Mouse (Mus musculus) embryonic facial prominence, embryonic 11.5 days (tissue): ENCODE data around the gene Amph. TPM values are rescaled to one million over a fixed set of nuclear protein-coding genes. Genes with fewer than 3 reads are reported as not detected.

ENCODE experiments used
- ATAC-seq: fragments of 200-750 bp; cut with Nextera tagmentation; replicated peaks from 2 replicates; pipeline ENCODE4 v1.8.0; 2017; ENCODE audit warnings: low read depth; ENCODE audit not compliant: insufficient number of reproducible peaks, low FRiP score, low TSS enrichment
- DNase-seq: peaks from one replicate; pipeline ENCODE4 v3.0.0-alpha.2; 2015; ENCODE audit warnings: low spot score
- H3K27ac ChIP-seq: fragments of 300-500 bp; sonication (generic); replicated peaks from 2 replicates; pipeline ENCODE4 v1.5.1; 2014; ENCODE audit warnings: mild to moderate bottlenecking, low read depth, low read length, control low read depth
- H3K27me3 ChIP-seq: fragments of 300-500 bp; sonication (generic); 2 replicates; pipeline ENCODE4 v1.6.1; 2014; ENCODE audit warnings: mild to moderate bottlenecking, low read length, moderate library complexity, mixed read lengths; ENCODE audit not compliant: control insufficient read depth, insufficient read depth
- H3K36me3 ChIP-seq: fragments of 300-500 bp; sonication (generic); replicated peaks from 2 replicates; pipeline ENCODE4 v1.6.1; 2014; ENCODE audit warnings: low read depth, mild to moderate bottlenecking, low read length, moderate library complexity, mixed read lengths; ENCODE audit not compliant: control insufficient read depth, insufficient read depth
- H3K4me1 ChIP-seq: fragments of 300-500 bp; sonication (generic); 2 replicates; pipeline ENCODE4 v1.6.1; 2014; ENCODE audit warnings: low read length, mixed read lengths; ENCODE audit not compliant: control insufficient read depth, insufficient read depth
- H3K4me2 ChIP-seq: fragments of 300-500 bp; sonication (generic); 2 replicates; pipeline ENCODE4 v1.6.1; 2014; ENCODE audit warnings: low read depth, mild to moderate bottlenecking, control low read depth, low read length, moderate library complexity
- H3K4me3 ChIP-seq: fragments of 300-500 bp; sonication (generic); 2 replicates; pipeline ENCODE4 v1.5.1; 2014; ENCODE audit warnings: low read depth, low read length, control low read depth
- H3K9ac ChIP-seq: fragments of 300-500 bp; sonication (generic); replicated peaks from 2 replicates; pipeline ENCODE4 v1.6.1; 2014; ENCODE audit warnings: mild to moderate bottlenecking, control low read depth, low read length
- H3K9me3 ChIP-seq: fragments of 300-500 bp; sonication (generic); replicated peaks from 2 replicates; pipeline ENCODE4 v1.6.1; 2016; ENCODE audit warnings: mild to moderate bottlenecking, low read length, inconsistent platforms, mixed read lengths; ENCODE audit not compliant: control insufficient read depth
- WGBS: fragments of 180-500 bp; shearing (Covaris S2); extraction: QIAGEN DNeasy Blood & Tissue Kit; methylation state at CpG from one replicate; pipeline ENCODE4 v1.1.7; 2014; 5-methylcytosine and 5-hydroxymethylcytosine counted together
- polyA plus RNA-seq: library from polyadenylated mRNA; unstranded; fragments of >200 nt; fragmentation: Nextera tagmentation; extraction: Ambion mirVana; gene quantifications from 2 replicates; pipeline ENCODE4 v1.2.1, GENCODE M21; 2014

The Amph gene
- polyA plus RNA-seq, 1 experiment from 2014 or later = 3.6 TPM

- DNase-seq (no peak), ATAC-seq (no peak)
- Histone ChIP-seq H3K36me3 (no peaks in the 10 kb centered on the region), H3K4me1 (no peaks in the 10 kb centered on the region), H3K4me2 (no peak overlapping the region), H3K27ac (no peak overlapping the region), H3K9me3 (no peaks in the 10 kb centered on the region), H3K4me3 (no peak overlapping the region), H3K9ac (no peak overlapping the region), H3K27me3 (no peaks in the 10 kb centered on the region)
- 86% methylated on average over 12 of the region's 12 CpGs for WGBS
Measured at GRCm38 (mm10) chr13:19150438-19151301, 202.7 kb downstream of the Amph start.

- DNase-seq (no peak), ATAC-seq (no peak)
- no peak overlapping the region for H3K4me3 ChIP-seq
- 92% methylated on average over 3 of the region's 3 CpGs for WGBS
- no peaks in the 10 kb centered on the region for H3K4me1 ChIP-seq
- H3K27ac ChIP-seq = no peak overlapping the region
- no peaks in the 10 kb centered on the region for H3K36me3 ChIP-seq
- no peaks in the 10 kb centered on the region for H3K9me3 ChIP-seq
- H3K27me3 ChIP-seq = no peaks in the 10 kb centered on the region
- no peak overlapping the region for H3K4me2 ChIP-seq
- no peak overlapping the region for H3K9ac ChIP-seq
Measured at GRCm38 (mm10) chr13:19152126-19152525, 204.1 kb downstream of the Amph start.

- Histone ChIP-seq H3K4me2 (no peak overlapping the region), H3K27ac (no peak overlapping the region), H3K4me1 (no peaks in the 10 kb centered on the region), H3K9me3 (no peaks in the 10 kb centered on the region), H3K9ac (no peak overlapping the region), H3K4me3 (no peak overlapping the region), H3K27me3 (no peaks in the 10 kb centered on the region), H3K36me3 (no peaks in the 10 kb centered on the region)
- ATAC-seq (no peak), DNase-seq (peak; percentile 61)
- 32% methylated on average over 4 of the region's 4 CpGs for WGBS
Measured at GRCm38 (mm10) chr13:19158484-19158883, 210.5 kb downstream of the Amph start.

GRCm38 (mm10) chr13:19160616-19161015 is 212.6 kb downstream of the Amph start:
- Histone ChIP-seq H3K9me3 (no peaks in the 10 kb centered on the region), H3K4me3 (no peak overlapping the region), H3K4me2 (no peak overlapping the region), H3K9ac (no peak overlapping the region), H3K36me3 (no peaks in the 10 kb centered on the region), H3K27me3 (no peaks in the 10 kb centered on the region), H3K27ac (no peak overlapping the region), H3K4me1 (no peaks in the 10 kb centered on the region)
- WGBS = 76% methylated on average over 7 of the region's 7 CpGs
- no peak for DNase-seq
- ATAC-seq = no peak

- WGBS = 65% methylated on average over 7 of the region's 7 CpGs
- no peaks in the 10 kb centered on the region for H3K36me3 ChIP-seq
- H3K4me2 ChIP-seq = no peak overlapping the region
- no peak overlapping the region for H3K9ac ChIP-seq
- H3K9me3 ChIP-seq = no peaks in the 10 kb centered on the region
- DNase-seq (no peak), ATAC-seq (no peak)
- no peaks in the 10 kb centered on the region for H3K4me1 ChIP-seq
- H3K27ac ChIP-seq = no peak overlapping the region
- no peaks in the 10 kb centered on the region for H3K27me3 ChIP-seq
- H3K4me3 ChIP-seq = no peak overlapping the region
Measured at GRCm38 (mm10) chr13:19161111-19161510, 213.1 kb downstream of the Amph start.

- ATAC-seq (no peak), DNase-seq (no peak)
- Histone ChIP-seq H3K27me3 (no peaks in the 10 kb centered on the region), H3K4me3 (no peak overlapping the region), H3K4me1 (no peaks in the 10 kb centered on the region), H3K36me3 (no peaks in the 10 kb centered on the region), H3K9ac (no peak overlapping the region), H3K9me3 (no peaks in the 10 kb centered on the region), H3K4me2 (no peak overlapping the region), H3K27ac (no peak overlapping the region)
- WGBS = 88% methylated on average over 6 of the region's 6 CpGs
Measured at GRCm38 (mm10) chr13:19162120-19162519, 214.1 kb downstream of the Amph start.

GRCm38 (mm10) chr13:19177662-19178259 is 229.8 kb downstream of the Amph start:
- Histone ChIP-seq H3K4me1 (no peaks in the 10 kb centered on the region), H3K36me3 (no peaks in the 10 kb centered on the region), H3K9me3 (no peaks in the 10 kb centered on the region), H3K4me3 (no peak overlapping the region), H3K9ac (no peak overlapping the region), H3K27me3 (no peaks in the 10 kb centered on the region), H3K27ac (no peak overlapping the region), H3K4me2 (no peak overlapping the region)
- DNase-seq (peak; percentile 71), ATAC-seq (peak; percentile 59)
- 63% methylated on average over 1 of the region's 1 CpGs for WGBS

GRCm38 (mm10) chr13:19178351-19178750 is 230.3 kb downstream of the Amph start:
- H3K9ac ChIP-seq = no peak overlapping the region
- 81% methylated on average over 5 of the region's 5 CpGs for WGBS
- no peak overlapping the region for H3K4me2 ChIP-seq
- H3K27ac ChIP-seq = no peak overlapping the region
- ATAC-seq (no peak), DNase-seq (no peak)
- H3K4me1 ChIP-seq = no peaks in the 10 kb centered on the region
- no peaks in the 10 kb centered on the region for H3K27me3 ChIP-seq
- no peaks in the 10 kb centered on the region for H3K9me3 ChIP-seq
- no peaks in the 10 kb centered on the region for H3K36me3 ChIP-seq
- no peak overlapping the region for H3K4me3 ChIP-seq
